9 mouse cellular contexts compared by ENCODE assay signal in the genomic region with DNA sequence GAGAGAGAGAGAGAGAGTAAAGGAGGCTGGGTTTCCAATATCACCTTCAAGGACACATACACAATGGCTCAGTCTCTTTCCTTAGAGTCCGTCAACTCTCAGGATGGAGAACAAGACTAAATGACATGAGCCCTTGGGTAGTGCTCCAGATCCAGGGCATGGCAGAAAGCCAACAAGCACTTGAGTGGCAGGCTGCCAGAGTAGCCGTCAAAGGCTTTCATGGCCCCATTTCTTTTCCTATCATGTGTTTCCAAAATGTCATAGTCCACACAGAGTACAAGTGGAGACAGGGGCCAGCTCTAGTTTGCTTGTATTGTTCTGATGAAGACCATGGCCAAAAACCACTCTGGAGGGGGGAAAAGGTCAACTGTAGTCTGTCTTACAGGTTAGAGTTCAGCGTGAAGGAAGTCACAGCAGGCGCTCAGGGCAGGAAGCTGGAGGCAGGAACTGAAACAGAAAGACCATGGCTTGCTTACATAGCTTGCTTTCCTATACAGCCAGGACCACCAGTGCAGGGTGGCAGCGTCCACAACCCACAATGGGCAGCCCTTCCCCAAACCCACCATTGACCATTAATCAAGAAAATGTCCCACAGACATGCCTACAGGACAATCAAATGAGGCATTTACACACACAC. TPM values are rescaled to one million over a fixed set of nuclear protein-coding genes. Genes with fewer than 3 reads are reported as not detected.
DNase-seq lines count a peak whose midpoint lies in the region; ATAC-seq lines count a peak whose summit lies in the region.
"Had no signal": no experiment of that assay in that cellular context is flagged by ENCODE, and none has a peak within 500 bp of the region (broad histone marks: within the 10 kb centered on the region; RNA-seq: fewer than 3 reads in every experiment).

No protein-coding gene starts in this region.

- no peak overlapping the region for H3K9ac ChIP-seq in kidney, embryonic 15.5 days

- no peaks in the 10 kb centered on the region for H3K9me3 ChIP-seq in kidney, embryonic 15.5 days (replicated peaks)

- no peak overlapping the region for H3K4me3 ChIP-seq in kidney, embryonic 15.5 days (replicated peaks)

- 76% methylated on average over 5 of the region's 5 CpGs for WGBS in kidney, embryonic 15.5 days

- no peaks in the 10 kb centered on the region; the same call in 1 of the 2 replicates for H3K27me3 ChIP-seq in kidney, embryonic 15.5 days

- no peak overlapping the region for H3K27ac ChIP-seq in kidney, embryonic 15.5 days

- H3K4me1 ChIP-seq in kidney, embryonic 15.5 days = peaks cover 39% of the 10 kb centered on the region

- DNase-seq in kidney, adult 18-20 months = peak; percentile 68
- DNase-seq in CD4-positive helper T cell, adult 2 months (ENCODE audit: low read depth, low spot score) = peak; percentile 16
- peak; percentile 79 for DNase-seq in adrenal gland, postnatal 10 days
- peak; percentile 65 to 76 for DNase-seq in kidney, adult 8-10 months
- DNase-seq in frontal cortex, adult 2 months (ENCODE audit: extremely low spot score in 1 of 2, low spot score in 1 of 2) = no peak
- DNase-seq in layer of hippocampus, postnatal 36 days = no peak
- no peak for DNase-seq in layer of hippocampus, adult 18-20 months (ENCODE audit: low spot score in 2 of 2)
- DNase-seq: gastrocnemius, postnatal 10 days had no signal

- H3K36me3 ChIP-seq in kidney, embryonic 15.5 days = no peaks in the 10 kb centered on the region

- ATAC-seq in kidney, embryonic 15.5 days (replicated peaks; ENCODE audit: low FRiP score) = no peak

- H3K4me2 ChIP-seq in kidney, embryonic 15.5 days = no peak overlapping the region

RNA-seq across cellular contexts. Expression of a gene that starts 43.9 kb away (rescaled TPM):
- polyA plus RNA-seq in kidney, embryonic 15.5 days (2015; fragmentation: Nextera tagmentation; extraction: Ambion mirVana) = 34.8 and 36.4 TPM in 2 replicates
- 10 to 100 TPM; 48.3 to 51.7 TPM for total RNA-seq in adrenal gland, postnatal 10 days (2021)
- polyA plus RNA-seq in frontal cortex, adult 2 months (2012; rRNA removed) = 12.3 and 12.7 TPM in 2 replicates
- total RNA-seq in layer of hippocampus, postnatal 36 days (2021) = 10 to 100 TPM; 13.8 to 14.7 TPM
- 10 to 100 TPM; 15.2 to 15.3 TPM for total RNA-seq in layer of hippocampus, adult 18-20 months (2021)

Comparison
In these comparisons a context has a peak if more than half of its experiments do, and no peak if none do; other contexts are left out.
1. DNase-seq: peak in kidney, adult 18-20 months (single experiment), CD4-positive helper T cell, adult 2 months (single experiment), adrenal gland, postnatal 10 days (single experiment) and kidney, adult 8-10 months (2 of 2); none in frontal cortex, adult 2 months (0 of 2), layer of hippocampus, postnatal 36 days (0 of 2) and layer of hippocampus, adult 18-20 months (0 of 2).